Mouse (Mus musculus): ENCODE results near the gene Serhl. TPM values are rescaled to one million over a fixed set of nuclear protein-coding genes. Genes with fewer than 3 reads are reported as not detected.
"Not testable (repeated sequence)": the region's sequence is repeated elsewhere in the genome, so short reads cannot be mapped to it uniquely, and the experiment has no call there.

Serhl gene
- polyA plus RNA-seq, 1 experiment from 2014 or later = 30.6 TPM

- Histone ChIP-seq H3K9ac (replicated peaks) (no peak overlapping the region), H3K27ac (peak overlapping the region; percentile 71), H3K4me1 (replicated peaks) (peaks cover 52% of the 10 kb centered on the region), H3K9me3 (no peaks in the 10 kb centered on the region), H3K36me3 (no peaks in the 10 kb centered on the region), H3K4me3 (replicated peaks) (no peak overlapping the region), H3K27me3 (no peaks in the 10 kb centered on the region), H3K4me2 (replicated peaks) (no peak overlapping the region)
- 32% methylated on average over 5 of the region's 5 CpGs for WGBS
- no peak for ATAC-seq
Observed at GRCm38 (mm10) chr15:83059233-83059660, 30.1 kb upstream of the Serhl start.

- Histone ChIP-seq H3K4me1 (replicated peaks) (peaks cover 39% of the 10 kb centered on the region), H3K36me3 (no peaks in the 10 kb centered on the region), H3K4me3 (replicated peaks) (no peak overlapping the region), H3K9ac (replicated peaks) (no peak overlapping the region), H3K27ac (no peak overlapping the region), H3K27me3 (no peaks in the 10 kb centered on the region), H3K4me2 (replicated peaks) (no peak overlapping the region), H3K9me3 (no peaks in the 10 kb centered on the region)
- WGBS = 23% methylated on average over 5 of the region's 5 CpGs
- 0 out of 2 replicates have a peak, but pooled peaks have one; percentile 57 for ATAC-seq
Observed at GRCm38 (mm10) chr15:83061689-83062088, 27.6 kb upstream of the Serhl start.

- H3K4me1 ChIP-seq (replicated peaks) = peaks cover 30% of the 10 kb centered on the region
- not testable (repeated sequence) for ATAC-seq; H3K36me3 ChIP-seq; H3K27me3 ChIP-seq; H3K9ac ChIP-seq (replicated peaks); H3K27ac ChIP-seq; H3K4me2 ChIP-seq (replicated peaks); H3K9me3 ChIP-seq; H3K4me3 ChIP-seq (replicated peaks)
- 91% methylated on average over 2 of the region's 2 CpGs for WGBS
Observed at GRCm38 (mm10) chr15:83062582-83062981, 26.7 kb upstream of the Serhl start.

GRCm38 (mm10) chr15:83065543-83065942 is 23.8 kb upstream of the Serhl start:
- H3K4me2 ChIP-seq (replicated peaks) = no peak overlapping the region
- ATAC-seq = no peak
- peaks cover 7% of the 10 kb centered on the region for H3K4me1 ChIP-seq (replicated peaks)
- H3K27ac ChIP-seq = no peak overlapping the region
- no peak overlapping the region for H3K9ac ChIP-seq (replicated peaks)
- no peaks in the 10 kb centered on the region for H3K27me3 ChIP-seq
- no peaks in the 10 kb centered on the region for H3K9me3 ChIP-seq
- 81% methylated on average over 4 of the region's 4 CpGs for WGBS
- H3K36me3 ChIP-seq = no peaks in the 10 kb centered on the region
- H3K4me3 ChIP-seq (replicated peaks) = no peak overlapping the region

- no peak for ATAC-seq
- no peak overlapping the region for H3K9ac ChIP-seq (replicated peaks)
- 96% methylated on average over 5 of the region's 5 CpGs for WGBS
Observed at GRCm38 (mm10) chr15:83068270-83068669, 21.0 kb upstream of the Serhl start.

GRCm38 (mm10) chr15:83070942-83071341 is 18.4 kb upstream of the Serhl start:
- H3K9me3 ChIP-seq = no peaks in the 10 kb centered on the region
- no peaks in the 10 kb centered on the region for H3K27me3 ChIP-seq
- no peak overlapping the region for H3K9ac ChIP-seq (replicated peaks)
- H3K4me1 ChIP-seq (replicated peaks) = no peaks in the 10 kb centered on the region; the same call in 1 of the 2 replicates
- no peak overlapping the region for H3K4me2 ChIP-seq (replicated peaks)
- no peak overlapping the region for H3K4me3 ChIP-seq (replicated peaks)
- ATAC-seq = 0 out of 2 replicates have a peak, but pooled peaks have one; percentile 40
- 79% methylated on average over 3 of the region's 3 CpGs for WGBS
- no peak overlapping the region for H3K27ac ChIP-seq
- H3K36me3 ChIP-seq = no peaks in the 10 kb centered on the region

More at GRCm38 (mm10) chr15:83068270-83068669, 21.0 kb upstream of the Serhl start:
- Histone ChIP-seq H3K4me2 (replicated peaks) (no peak overlapping the region), H3K4me3 (replicated peaks) (no peak overlapping the region), H3K9me3 (no peaks in the 10 kb centered on the region), H3K4me1 (replicated peaks) (no peaks in the 10 kb centered on the region), H3K36me3 (no peaks in the 10 kb centered on the region), H3K27me3 (no peaks in the 10 kb centered on the region), H3K27ac (no peak overlapping the region)

GRCm38 (mm10) chr15:83071752-83072151 is 17.6 kb upstream of the Serhl start:
- Histone ChIP-seq H3K4me1 (replicated peaks) (no peaks in the 10 kb centered on the region; the same call in 1 of the 2 replicates), H3K27ac (no peak overlapping the region), H3K9ac (replicated peaks) (no peak overlapping the region), H3K4me2 (replicated peaks) (no peak overlapping the region), H3K36me3 (no peaks in the 10 kb centered on the region), H3K9me3 (no peaks in the 10 kb centered on the region), H3K4me3 (replicated peaks) (no peak overlapping the region), H3K27me3 (peaks cover 3% of the 10 kb centered on the region; the same call in 1 of the 2 replicates)
- ATAC-seq = no peak
- WGBS = 89% methylated on average over 5 of the region's 5 CpGs

GRCm38 (mm10) chr15:83074179-83074578 is 15.1 kb upstream of the Serhl start:
- 87% methylated on average over 4 of the region's 4 CpGs for WGBS
- H3K27me3 ChIP-seq = peaks cover 6% of the 10 kb centered on the region; the same call in 1 of the 2 replicates
- no peaks in the 10 kb centered on the region for H3K9me3 ChIP-seq
- H3K4me3 ChIP-seq (replicated peaks) = no peak overlapping the region
- no peak overlapping the region for H3K9ac ChIP-seq (replicated peaks)
- no peak overlapping the region for H3K4me2 ChIP-seq (replicated peaks)
- H3K27ac ChIP-seq = no peak overlapping the region
- H3K36me3 ChIP-seq = no peaks in the 10 kb centered on the region
- H3K4me1 ChIP-seq (replicated peaks) = peaks cover 4% of the 10 kb centered on the region; the same call in 1 of the 2 replicates
- no peak for ATAC-seq

- H3K4me1 ChIP-seq (replicated peaks) = peaks cover 4% of the 10 kb centered on the region; the same call in 1 of the 2 replicates
- H3K27me3 ChIP-seq = peaks cover 6% of the 10 kb centered on the region; the same call in 1 of the 2 replicates
- 66% methylated on average over 27 of the region's 27 CpGs for WGBS
- no peak overlapping the region for H3K9ac ChIP-seq (replicated peaks)
- no peak overlapping the region for H3K4me2 ChIP-seq (replicated peaks)
- H3K4me3 ChIP-seq (replicated peaks) = no peak overlapping the region
- no peak overlapping the region for H3K27ac ChIP-seq
- no peaks in the 10 kb centered on the region for H3K36me3 ChIP-seq
- no peak for ATAC-seq
- H3K9me3 ChIP-seq = no peaks in the 10 kb centered on the region
Observed at GRCm38 (mm10) chr15:83075607-83076525, 13.4 kb upstream of the Serhl start.

GRCm38 (mm10) chr15:83083530-83083929 is 5.8 kb upstream of the Serhl start:
- 37% methylated on average over 5 of the region's 5 CpGs for WGBS
- peak overlapping the region; percentile 3; the same call in 1 of the 2 replicates for H3K4me3 ChIP-seq (replicated peaks)

GRCm38 (mm10) chr15:83084022-83084640 is 5.2 kb upstream of the Serhl start:
- 35% methylated on average over 13 of the region's 13 CpGs for WGBS
- Histone ChIP-seq H3K9me3 (no peaks in the 10 kb centered on the region), H3K9ac (replicated peaks) (peak overlapping the region; percentile 17; the same call in 1 of the 2 replicates), H3K27me3 (0 out of 2 replicates have a peak, but pooled peaks cover 14% of the 10 kb centered on the region), H3K36me3 (no peaks in the 10 kb centered on the region), H3K4me2 (replicated peaks) (peak overlapping the region; percentile 32), H3K4me1 (replicated peaks) (peaks cover 27% of the 10 kb centered on the region), H3K27ac (peak overlapping the region; percentile 76), H3K4me3 (replicated peaks) (peak overlapping the region; percentile 3; the same call in 1 of the 2 replicates)
- ATAC-seq = peak; percentile 68

More at GRCm38 (mm10) chr15:83083530-83083929, 5.8 kb upstream of the Serhl start:
- Histone ChIP-seq H3K27me3 (0 out of 2 replicates have a peak, but pooled peaks cover 14% of the 10 kb centered on the region), H3K9ac (replicated peaks) (peak overlapping the region; percentile 17; the same call in 1 of the 2 replicates), H3K4me2 (replicated peaks) (peak overlapping the region; percentile 32), H3K4me1 (replicated peaks) (peaks cover 25% of the 10 kb centered on the region), H3K9me3 (no peaks in the 10 kb centered on the region), H3K27ac (peak overlapping the region; percentile 76), H3K36me3 (no peaks in the 10 kb centered on the region)
- peak; percentile 40 for ATAC-seq

GRCm38 (mm10) chr15:83085901-83086300 is 3.4 kb upstream of the Serhl start:
- 32% methylated on average over 7 of the region's 7 CpGs for WGBS
- Histone ChIP-seq H3K4me1 (replicated peaks) (peaks cover 30% of the 10 kb centered on the region), H3K9ac (replicated peaks) (no peak overlapping the region), H3K4me2 (replicated peaks) (no peak overlapping the region), H3K27ac (no peak overlapping the region), H3K27me3 (peaks cover 23% of the 10 kb centered on the region; the same call in 1 of the 2 replicates), H3K9me3 (no peaks in the 10 kb centered on the region), H3K4me3 (replicated peaks) (no peak overlapping the region), H3K36me3 (no peaks in the 10 kb centered on the region)
- no peak for ATAC-seq
